Mouse (Mus musculus): ENCODE measurements at regions not wholly inside any gene's neighbourhood (a gene's known extent, or its start where the extent isn't known, plus 50 kb on each side); places are given as distances from the start of the nearest gene placed in this dataset.

- Histone ChIP-seq H3K4me1 (ENCODE audit: control insufficient read depth, insufficient read depth, low read length) (peaks cover 2% of the 10 kb centered on the region; the same call in 1 of the 2 replicates), H3K27ac (ENCODE audit: control insufficient read depth, insufficient read depth, low read depth, low read length, poor library complexity) (no peak overlapping the region), H3K4me3 (replicated peaks; ENCODE audit: control insufficient read depth, low read depth, low read length) (no peak overlapping the region)
- WGBS = 65% methylated on average over 3 of the region's 3 CpGs
- TF ChIP-seq POLR2A (IDR thresholded peaks at IDR 0.05; ENCODE audit: borderline replicate concordance, control insufficient read depth, low read depth, low read length) = no peak
- no peak for TF ChIP-seq CTCF (IDR thresholded peaks at IDR 0.05; ENCODE audit: control insufficient read depth, insufficient read depth, low read length)
These were observed 52.2 kb upstream of the Nt5e start for GRCm38 (mm10) chr9:88274681-88275336.

- Histone ChIP-seq H3K4me1 (ENCODE audit: control insufficient read depth, insufficient read depth, low read length) (peaks cover 2% of the 10 kb centered on the region; the same call in 1 of the 2 replicates), H3K27ac (ENCODE audit: control insufficient read depth, insufficient read depth, low read depth, low read length, poor library complexity) (no peak overlapping the region), H3K4me3 (replicated peaks; ENCODE audit: control insufficient read depth, low read depth, low read length) (no peak overlapping the region)
- 76% methylated on average over 3 of the region's 3 CpGs for WGBS
- no peak for TF ChIP-seq POLR2A (IDR thresholded peaks at IDR 0.05; ENCODE audit: borderline replicate concordance, control insufficient read depth, low read depth, low read length)
- no peak for TF ChIP-seq CTCF (IDR thresholded peaks at IDR 0.05; ENCODE audit: control insufficient read depth, insufficient read depth, low read length)
These were observed 50.9 kb upstream of the Nt5e start for GRCm38 (mm10) chr9:88276023-88276568.

- H3K27ac ChIP-seq (ENCODE audit: control insufficient read depth, insufficient read depth, low read depth, low read length, poor library complexity) = no peak overlapping the region
- TF ChIP-seq CTCF (IDR thresholded peaks at IDR 0.05; ENCODE audit: control insufficient read depth, insufficient read depth, low read length) = no peak
- TF ChIP-seq POLR2A (IDR thresholded peaks at IDR 0.05; ENCODE audit: borderline replicate concordance, control insufficient read depth, low read depth, low read length) = no peak
- no peak overlapping the region for H3K4me3 ChIP-seq (replicated peaks; ENCODE audit: control insufficient read depth, low read depth, low read length)
- WGBS = 73% methylated on average over 6 of the region's 6 CpGs
- H3K4me1 ChIP-seq (ENCODE audit: control insufficient read depth, insufficient read depth, low read length) = peaks cover 2% of the 10 kb centered on the region; the same call in 1 of the 2 replicates
These were observed 50.0 kb upstream of the Nt5e start for GRCm38 (mm10) chr9:88277031-88277430.
